Mouse (Mus musculus) B cell, adult 2 months (primary cell): ENCODE results near the gene Elf3.
"Not testable (repeated sequence)": the region's sequence is repeated elsewhere in the genome, so short reads cannot be mapped to it uniquely, and the experiment has no call there.

Source experiments
- DNase-seq, 2 experiments: peaks; one replicate each; pipeline ENCODE4 v3.0.0; 2022

Gene Elf3

GRCm38 (mm10) chr1:135237131-135237851, 21.1 kb downstream of the Elf3 start:
- no peak for DNase-seq

GRCm38 (mm10) chr1:135234771-135235170, 23.6 kb downstream of the Elf3 start:
- no peak for DNase-seq

GRCm38 (mm10) chr1:135233961-135234360, 24.4 kb downstream of the Elf3 start:
- DNase-seq, result no peak

GRCm38 (mm10) chr1:135231878-135232277, 26.5 kb downstream of the Elf3 start:
- DNase-seq, result not testable (repeated sequence)

GRCm38 (mm10) chr1:135227339-135227950, 30.9 kb downstream of the Elf3 start:
- DNase-seq, result no peak

- no peak for DNase-seq
Observed at GRCm38 (mm10) chr1:135224981-135225604, 33.3 kb downstream of the Elf3 start.

- DNase-seq, result no peak
Observed at GRCm38 (mm10) chr1:135224147-135224546, 34.2 kb downstream of the Elf3 start.

- no peak for DNase-seq
Observed at GRCm38 (mm10) chr1:135217607-135218233, 40.6 kb downstream of the Elf3 start.

GRCm38 (mm10) chr1:135213772-135214640, 44.4 kb downstream of the Elf3 start:
- no peak for DNase-seq

- DNase-seq, result no peak
Observed at GRCm38 (mm10) chr1:135210421-135210820, 47.9 kb downstream of the Elf3 start.

- DNase-seq, result no peak
Observed at GRCm38 (mm10) chr1:135208716-135209115, 49.7 kb downstream of the Elf3 start.

GRCm38 (mm10) chr1:135206586-135207339, 51.6 kb downstream of the Elf3 start:
- no peak for DNase-seq

- DNase-seq, result no peak
Observed at GRCm38 (mm10) chr1:135205257-135205656, 53.1 kb downstream of the Elf3 start.

- no peak for DNase-seq
Observed at GRCm38 (mm10) chr1:135204196-135205126, 53.9 kb downstream of the Elf3 start.
